Comparison of ENCODE assay signal across 8 mouse cellular contexts in the genomic region with DNA sequence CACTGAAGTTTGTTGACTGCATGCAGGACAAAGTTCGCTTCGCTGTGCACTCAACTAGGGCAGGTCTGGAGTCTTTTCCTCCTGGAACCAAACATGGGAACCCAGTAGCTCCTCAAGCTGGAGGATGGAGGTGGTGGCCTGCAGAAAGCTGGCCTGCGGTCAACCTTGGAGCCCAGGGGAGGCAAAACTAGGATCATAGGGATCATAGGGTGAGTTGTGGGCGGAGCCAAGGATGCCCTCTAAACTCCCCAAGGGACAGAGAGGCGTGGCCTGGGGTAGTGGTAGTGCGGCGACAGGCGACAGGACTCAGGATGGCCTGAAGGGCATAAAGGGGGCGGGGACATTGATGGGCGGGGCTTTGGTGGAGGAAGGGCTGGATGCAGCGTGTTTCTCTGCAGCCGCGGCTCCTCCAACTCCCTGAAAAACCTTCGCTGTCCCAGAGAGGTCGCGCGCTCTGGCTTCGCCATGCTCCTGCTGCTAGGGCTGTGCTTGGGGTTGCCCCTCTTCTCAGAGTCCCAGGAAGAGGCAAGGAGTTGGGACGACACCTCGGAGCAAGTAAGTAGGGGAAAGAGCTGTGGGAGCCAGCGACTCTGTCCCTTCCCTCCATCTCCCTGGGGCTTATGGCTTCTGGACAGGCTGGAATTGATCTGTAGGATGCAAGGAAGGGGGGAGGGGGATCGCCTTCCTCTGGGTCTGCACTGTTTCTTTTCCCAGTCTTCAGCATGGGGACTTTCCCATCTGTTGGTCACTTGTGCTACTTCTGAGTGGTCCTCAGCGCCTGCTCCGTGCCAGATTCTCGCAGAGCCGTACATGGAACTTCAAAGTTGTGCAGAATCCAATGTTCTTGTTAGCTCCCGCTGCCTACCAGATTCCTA. TPM values are rescaled to one million over a fixed set of nuclear protein-coding genes. Genes with fewer than 3 reads are reported as not detected.
DNase-seq lines count a peak whose midpoint lies in the region; ATAC-seq and TF ChIP-seq lines count a peak whose summit lies in the region.

A gene (plus strand): TSS at position 371 of the 875 bp plus-strand sequence.

- peaks cover 16% of the 10 kb centered on the region for H3K4me1 ChIP-seq in embryonic facial prominence, embryonic 15.5 days
- H3K4me1 ChIP-seq in heart, postnatal 0 days (ENCODE audit: control insufficient read depth, insufficient read depth) = no peaks in the 10 kb centered on the region; the same call in none of the 2 replicates
- H3K4me1 ChIP-seq in lung, embryonic 15.5 days = peaks cover 13% of the 10 kb centered on the region

- ATAC-seq in embryonic facial prominence, embryonic 15.5 days (ENCODE audit: insufficient number of reproducible peaks, low FRiP score, low TSS enrichment, low read depth) = peak; percentile 70
- ATAC-seq in heart, postnatal 0 days (ENCODE audit: insufficient read depth, low read depth) = peak; percentile 71
- ATAC-seq in lung, embryonic 15.5 days (ENCODE audit: borderline replicate concordance, extremely low read depth, low FRiP score, low TSS enrichment) = peak; percentile 81

- peak within 1 kb of the TSS; percentile 88 for H3K4me2 ChIP-seq in embryonic facial prominence, embryonic 15.5 days (replicated peaks)
- H3K4me2 ChIP-seq in heart, postnatal 0 days (ENCODE audit: low read depth, low read length) = peak within 1 kb of the TSS; percentile 76
- H3K4me2 ChIP-seq in lung, embryonic 15.5 days = peak within 1 kb of the TSS; percentile 94

- H3K9me3 ChIP-seq in embryonic facial prominence, embryonic 15.5 days (replicated peaks) = no peaks in the 10 kb centered on the region
- no peaks in the 10 kb centered on the region for H3K9me3 ChIP-seq in heart, postnatal 0 days (replicated peaks; ENCODE audit: control insufficient read depth, low read length)
- no peaks in the 10 kb centered on the region for H3K9me3 ChIP-seq in lung, embryonic 15.5 days

- DNase-seq in 416B (ENCODE audit: low read depth) (peak; percentile 76), ZHBTc4 (ENCODE audit: low read depth, low spot score) (peak; percentile 90)
- peak; percentile 46 for DNase-seq in heart, postnatal 0 days (ENCODE audit: low spot score)
- peak; percentile 69 to 78 for DNase-seq in kidney, postnatal 25 days
- DNase-seq in ovary, postnatal 10 days (ENCODE audit: low spot score) = peak; percentile 31
- DNase-seq in urinary bladder, postnatal 25 days (ENCODE audit: low spot score) = peak; percentile 37

- no peak for TF ChIP-seq CTCF in heart, postnatal 0 days (IDR thresholded peaks at IDR 0.05; ENCODE audit: low read depth)

- peak within 1 kb of the TSS; percentile 23; the same call in 1 of the 2 replicates for H3K9ac ChIP-seq in embryonic facial prominence, embryonic 15.5 days
- peak within 1 kb of the TSS; percentile 36; the same call in 1 of the 2 replicates for H3K9ac ChIP-seq in heart, postnatal 0 days (replicated peaks; ENCODE audit: low read depth, low read length)
- H3K9ac ChIP-seq in lung, embryonic 15.5 days = peak within 1 kb of the TSS; percentile 40; the same call in 1 of the 2 replicates

- no peaks in the 10 kb centered on the region for H3K27me3 ChIP-seq in embryonic facial prominence, embryonic 15.5 days
- H3K27me3 ChIP-seq in heart, postnatal 0 days (ENCODE audit: control insufficient read depth, insufficient read depth, low read length) = no peaks in the 10 kb centered on the region
- no peaks in the 10 kb centered on the region for H3K27me3 ChIP-seq in lung, embryonic 15.5 days

- H3K36me3 ChIP-seq in embryonic facial prominence, embryonic 15.5 days = no peaks in the 10 kb centered on the region
- no peaks in the 10 kb centered on the region for H3K36me3 ChIP-seq in heart, postnatal 0 days (replicated peaks; ENCODE audit: control insufficient read depth, insufficient read depth, low read length)
- H3K36me3 ChIP-seq in lung, embryonic 15.5 days = no peaks in the 10 kb centered on the region

- H3K4me3 ChIP-seq in embryonic facial prominence, embryonic 15.5 days (replicated peaks) = peak within 1 kb of the TSS; percentile 46
- H3K4me3 ChIP-seq in heart, postnatal 0 days (ENCODE audit: low read depth, low read length) = peak within 1 kb of the TSS; percentile 49
- peak within 1 kb of the TSS; percentile 50 for H3K4me3 ChIP-seq in lung, embryonic 15.5 days

- TF ChIP-seq EP300 in heart, postnatal 0 days (IDR thresholded peaks at IDR 0.05; ENCODE audit: low read depth) = no peak

- 8% methylated on average over 27 of the region's 27 CpGs for WGBS in embryonic facial prominence, embryonic 15.5 days
- 8% methylated on average over 27 of the region's 27 CpGs for WGBS in heart, postnatal 0 days
- 6% methylated on average over 27 of the region's 27 CpGs for WGBS in lung, embryonic 15.5 days

- H3K27ac ChIP-seq in embryonic facial prominence, embryonic 15.5 days (replicated peaks) = no peak within 1 kb of the TSS
- H3K27ac ChIP-seq in heart, postnatal 0 days (ENCODE audit: low read depth) = no peak within 1 kb of the TSS
- no peak within 1 kb of the TSS for H3K27ac ChIP-seq in lung, embryonic 15.5 days

RNA-seq across cellular contexts. Expression of the gene that starts here (rescaled TPM):
- 13.2 and 15.3 TPM in 2 replicates for polyA plus RNA-seq in embryonic facial prominence, embryonic 15.5 days (2015; fragmentation: Nextera tagmentation; extraction: Ambion mirVana)
- 11.3 and 42.9 TPM in 2 replicates for total RNA-seq in heart, postnatal 0 days (2014; rRNA removed; ENCODE audit: low replicate concordance)
- polyA plus RNA-seq in heart, postnatal 0 days (2015; fragmentation: Nextera tagmentation; extraction: Ambion mirVana) = 7.3 and 7.4 TPM in 2 replicates
- 4.8 and 5.1 TPM in 2 replicates for polyA plus RNA-seq in lung, embryonic 15.5 days (2015; fragmentation: Nextera tagmentation; extraction: Ambion mirVana)

Comparison
In these comparisons a context has a peak if more than half of its experiments do, and no peak if none do; other contexts are left out.
1. DNase-seq: peak in every context shown above with its lines; median percentile 90 in ZHBTc4; 76 in 416B; 74 in kidney, postnatal 25 days; 46 in heart, postnatal 0 days; 37 in urinary bladder, postnatal 25 days; 31 in ovary, postnatal 10 days.